Mouse (Mus musculus): ENCODE data around the gene Adtrp. TPM values are rescaled to one million over a fixed set of nuclear protein-coding genes. Genes with fewer than 3 reads are reported as not detected.

Adtrp gene
- total RNA-seq, 4 experiments from 2014 or later, result 0.90 to 1.5 (median 1.1) TPM

DNA sequence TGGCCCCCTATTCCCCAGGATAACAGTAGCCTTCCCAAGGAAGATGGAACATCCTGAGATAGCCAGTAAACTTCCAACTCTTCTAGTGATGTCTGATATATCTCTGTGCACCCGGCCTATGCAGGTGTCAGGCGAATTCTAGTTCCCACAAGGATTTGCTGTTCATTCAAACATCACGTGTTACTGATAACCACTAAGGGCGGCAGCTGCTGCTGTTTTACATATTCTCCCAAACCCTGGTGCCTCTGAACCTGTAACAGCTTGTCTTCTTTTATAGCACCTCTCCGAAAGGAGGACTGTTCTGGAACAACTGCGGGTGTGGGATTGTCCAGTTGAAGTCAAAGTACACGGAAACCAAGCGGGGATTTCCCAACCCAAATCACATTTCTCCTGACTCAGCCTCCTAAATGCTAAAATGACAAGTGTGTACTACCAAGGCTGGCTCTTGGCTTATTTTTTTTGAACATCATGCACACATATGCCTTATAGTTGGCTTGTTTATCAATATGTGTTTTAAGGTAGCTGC lies 13.8 kb downstream of the Adtrp start:
- DNase-seq (ENCODE audit: low spot score), result no peak

DNA sequence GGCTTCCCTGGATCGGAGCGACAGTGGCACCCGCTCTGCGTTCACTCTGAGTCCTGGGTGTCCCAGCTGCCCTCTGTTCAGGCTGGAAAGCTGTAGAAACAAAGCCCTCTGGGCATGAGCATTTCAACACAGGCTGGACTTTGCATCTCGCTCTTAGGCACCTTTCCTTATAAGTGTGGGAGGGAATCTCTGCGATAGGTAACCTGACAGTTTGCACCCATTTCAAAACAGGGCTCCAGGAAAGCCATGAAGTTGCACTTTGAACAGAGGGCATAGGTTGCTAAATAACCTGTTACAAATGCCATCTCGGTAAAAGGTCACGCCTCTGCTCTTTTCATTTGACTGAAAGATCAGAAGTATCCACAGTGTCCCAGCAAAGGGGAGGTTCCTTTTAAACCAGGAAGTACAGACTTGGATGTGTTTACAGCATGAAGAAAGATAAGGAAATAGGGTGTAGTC lies 19.2 kb downstream of the Adtrp start:
- no peak for DNase-seq (ENCODE audit: low spot score)

DNA sequence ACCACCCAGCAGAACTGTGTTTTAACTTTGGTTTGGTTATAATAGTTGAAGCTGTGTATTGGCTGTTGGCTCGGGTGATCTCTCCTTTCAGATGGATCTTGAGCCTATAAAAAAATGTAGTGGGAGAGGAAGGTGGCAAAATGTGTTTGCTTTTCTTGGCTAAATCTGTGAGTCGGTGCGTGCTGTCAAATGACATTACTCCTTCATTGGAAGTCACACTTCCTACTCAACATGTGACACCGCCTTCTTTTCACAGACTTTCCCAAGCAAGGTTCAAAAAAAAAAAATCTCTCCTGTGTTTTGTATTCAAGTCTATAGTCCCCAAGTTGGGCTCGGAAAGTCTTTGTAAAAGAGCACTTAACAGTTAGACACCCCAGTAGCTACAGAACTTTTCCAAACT lies 19.9 kb downstream of the Adtrp start:
- no peak for DNase-seq (ENCODE audit: low spot score)

DNA sequence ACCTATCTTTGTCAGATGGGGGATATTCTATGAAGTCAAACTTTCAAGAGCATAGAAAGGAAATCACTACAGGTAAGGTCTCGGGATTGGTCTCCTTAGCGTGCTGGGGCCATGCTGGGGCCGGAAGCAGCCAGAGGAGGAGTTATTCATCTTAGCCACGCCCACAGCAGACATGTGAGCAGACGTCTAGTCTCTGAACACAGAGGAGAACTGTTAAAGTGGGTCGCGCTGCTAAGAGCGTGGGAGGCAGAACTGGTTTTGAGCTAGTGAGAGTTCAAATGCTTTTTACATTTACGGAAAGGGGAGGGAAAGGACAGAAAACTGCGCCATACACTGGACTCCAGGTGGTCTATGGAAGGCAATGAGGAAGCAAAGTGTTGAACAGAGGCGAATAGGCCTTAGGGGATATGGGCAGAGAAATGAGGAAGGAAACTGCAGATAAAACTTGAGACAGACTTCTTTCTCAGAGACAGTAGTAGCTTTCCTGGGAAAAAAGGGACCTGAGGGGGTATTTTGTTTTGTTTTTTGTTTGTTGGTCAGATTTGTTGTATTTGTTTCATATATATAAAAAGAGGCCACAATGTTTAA lies 22.0 kb downstream of the Adtrp start:
- no peak for DNase-seq (ENCODE audit: low spot score)

DNA sequence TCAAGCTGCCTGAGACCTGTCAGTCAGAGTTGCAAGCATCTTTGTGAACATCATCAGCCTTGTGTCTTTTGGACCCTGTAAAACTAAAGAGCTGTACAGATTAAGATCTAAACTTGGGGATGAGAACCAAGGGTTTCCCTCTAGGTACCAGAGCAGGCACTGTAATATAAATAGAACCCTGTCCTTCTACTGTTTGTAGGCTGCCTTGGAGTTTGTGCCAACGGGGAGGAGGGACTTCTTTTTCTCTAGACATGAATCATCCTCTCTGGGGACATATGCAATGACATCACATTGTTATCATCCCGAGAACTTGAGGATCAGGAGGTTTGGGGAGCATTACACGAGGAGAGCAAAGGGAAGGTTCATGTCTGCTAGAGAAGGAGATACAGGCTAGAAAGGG lies 24.4 kb downstream of the Adtrp start:
- no peak for DNase-seq (ENCODE audit: low spot score)

DNA sequence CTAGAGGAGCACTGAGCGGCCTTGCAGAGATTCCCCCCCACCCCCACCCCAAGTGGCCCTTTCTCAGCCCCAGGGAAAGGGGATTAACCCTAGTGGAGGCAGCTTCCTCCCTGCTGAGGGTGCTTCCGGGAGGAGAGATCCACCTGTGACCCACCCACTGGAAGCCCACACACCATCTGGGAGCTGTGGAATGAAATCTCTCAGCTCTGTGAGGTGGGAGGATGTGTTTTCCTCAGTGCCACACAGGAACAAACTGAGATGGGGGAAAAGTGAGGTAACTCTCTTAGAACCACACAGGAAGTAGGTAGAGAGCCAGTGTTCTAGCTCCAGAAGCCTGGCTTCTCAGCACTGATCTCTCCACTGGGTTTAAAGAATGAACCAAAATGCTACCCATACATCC lies 24.9 kb downstream of the Adtrp start:
- DNase-seq (ENCODE audit: low spot score), result no peak

DNA sequence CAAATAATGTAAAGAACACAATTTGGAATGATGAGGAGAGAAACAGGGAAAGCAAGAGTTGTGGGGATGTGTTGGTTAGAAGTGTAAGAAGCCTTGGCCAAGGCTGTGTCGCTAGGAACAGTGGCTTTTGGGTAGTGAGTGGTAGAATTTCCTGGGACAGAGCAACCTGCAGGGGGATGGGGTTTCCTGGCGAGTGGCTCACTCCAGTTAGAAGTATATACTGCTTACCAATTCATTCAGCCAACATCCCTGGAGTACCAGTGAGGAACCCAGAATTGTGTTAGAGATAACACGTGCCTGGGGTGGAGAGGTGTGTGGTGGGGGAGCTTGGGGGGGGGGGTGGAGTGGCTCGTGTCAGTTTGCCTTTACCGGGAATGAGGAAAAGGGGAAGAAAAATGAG lies 25.4 kb downstream of the Adtrp start:
- DNase-seq (ENCODE audit: low spot score), result no peak

DNA sequence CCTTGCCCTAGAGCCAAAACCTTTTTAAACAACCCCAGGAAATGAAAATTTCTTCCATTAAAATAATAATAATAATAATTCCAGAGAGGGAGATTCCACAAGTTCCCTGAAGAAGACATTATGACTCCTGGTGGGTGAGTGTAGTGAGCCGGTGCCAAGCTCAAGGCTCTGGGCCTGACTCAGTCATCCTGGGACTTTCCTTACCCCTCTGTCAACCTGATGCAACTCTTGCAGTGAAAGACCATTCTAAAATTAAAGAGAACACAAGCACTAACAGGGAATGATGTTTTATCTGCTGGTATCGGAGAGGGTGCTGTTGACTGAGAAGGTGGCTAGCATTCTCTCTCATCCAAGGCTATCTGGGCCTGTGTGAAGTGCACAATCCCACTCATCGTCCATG lies 26.5 kb downstream of the Adtrp start:
- no peak for DNase-seq (ENCODE audit: low spot score)

DNA sequence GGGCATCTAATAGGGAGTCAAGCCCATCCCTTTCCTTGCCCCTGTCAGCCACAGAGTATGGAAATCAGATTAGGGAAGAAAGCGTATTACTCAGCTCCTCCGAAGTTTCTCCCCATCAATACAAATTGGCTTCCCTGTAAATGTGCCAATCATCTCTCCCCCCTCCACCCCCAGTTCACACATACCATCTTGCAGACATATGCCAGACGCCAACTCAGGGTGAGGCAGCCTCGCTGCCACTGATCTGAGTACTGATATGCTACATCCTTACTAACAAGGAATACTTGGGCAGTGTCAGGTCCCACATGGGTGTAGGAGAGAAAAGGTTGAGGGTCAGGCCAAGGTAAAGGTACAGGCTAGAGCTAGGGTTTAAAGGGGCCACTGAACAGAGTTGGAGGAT lies 27.6 kb downstream of the Adtrp start:
- DNase-seq (ENCODE audit: low spot score), result no peak

DNA sequence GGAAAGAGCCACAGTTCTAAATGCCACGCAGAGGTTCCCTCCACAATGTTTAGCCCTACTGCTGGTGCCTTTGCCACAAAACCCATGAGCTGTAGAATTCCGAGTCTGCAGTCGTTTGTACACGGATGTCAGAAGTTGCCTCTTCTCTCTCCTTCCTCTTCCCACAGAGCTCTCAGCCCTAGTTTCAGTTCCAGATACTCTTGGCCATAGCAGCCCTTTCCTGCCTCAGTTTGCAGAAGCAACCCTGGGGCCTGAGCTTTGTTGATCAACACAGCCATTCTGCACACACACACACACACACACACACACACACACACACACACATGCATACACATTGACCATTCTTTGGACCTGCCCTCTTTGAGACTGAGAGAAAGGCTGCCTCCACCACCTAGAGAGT lies 28.0 kb downstream of the Adtrp start:
- DNase-seq (ENCODE audit: low spot score), result no peak

DNA sequence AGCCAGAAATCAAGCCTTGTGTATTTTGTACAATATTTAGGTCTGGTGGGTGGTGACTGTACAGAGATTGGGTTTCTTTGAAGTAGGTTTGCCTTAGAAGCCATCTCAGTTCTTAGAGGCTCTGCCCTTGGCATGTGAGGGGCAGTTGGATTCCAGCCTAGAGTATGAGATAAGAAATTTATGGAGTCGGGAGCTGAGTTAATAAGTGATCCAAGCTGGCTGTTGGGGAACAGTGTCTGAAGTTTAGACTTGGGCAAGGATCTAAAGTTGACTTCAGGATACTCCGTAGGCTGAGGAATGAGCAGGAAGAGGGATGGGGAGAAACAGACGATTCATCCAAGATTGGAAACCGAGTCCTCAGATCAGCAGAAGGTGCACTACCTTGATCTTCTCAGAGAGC lies 29.9 kb downstream of the Adtrp start:
- DNase-seq (ENCODE audit: low spot score), result no peak

DNA sequence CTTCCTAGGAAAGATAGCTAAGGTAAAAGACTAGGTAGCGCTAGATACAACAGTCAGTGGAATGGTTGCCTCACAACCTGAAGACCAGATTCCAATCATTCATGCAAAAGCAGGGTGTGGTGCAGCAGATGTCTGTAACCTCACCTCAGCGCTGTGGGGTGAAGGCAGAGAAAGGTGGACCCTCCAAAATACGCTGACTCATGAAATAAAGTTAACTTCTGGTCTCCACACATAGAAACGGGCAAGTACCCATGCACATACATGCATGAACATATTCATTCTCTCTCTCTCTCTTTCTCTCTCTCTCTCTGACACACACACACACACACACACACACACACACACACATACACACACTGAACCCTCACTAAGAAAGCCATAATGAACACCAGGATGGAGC lies 30.8 kb downstream of the Adtrp start:
- no peak for DNase-seq (ENCODE audit: low spot score)

DNA sequence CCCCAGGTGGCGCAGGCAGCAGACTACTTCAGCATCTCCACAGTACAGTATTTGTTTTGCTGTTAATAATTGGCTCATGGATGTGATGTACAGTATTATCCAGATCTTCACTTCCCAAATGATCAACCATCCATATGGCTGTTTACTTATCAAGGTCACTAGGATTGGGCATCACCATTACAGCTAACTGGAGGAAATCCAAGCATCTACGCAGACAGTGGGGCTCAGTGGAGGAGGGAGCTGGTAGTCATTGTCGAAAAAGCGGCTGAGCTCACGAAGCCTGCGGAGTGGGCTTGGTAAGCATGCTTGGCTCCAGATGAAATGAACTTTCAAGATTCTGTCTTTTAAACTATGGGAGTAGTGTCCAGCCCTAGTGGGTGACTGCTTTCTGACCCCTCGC lies 36.7 kb downstream of the Adtrp start:
- no peak for DNase-seq (ENCODE audit: low spot score)

DNA sequence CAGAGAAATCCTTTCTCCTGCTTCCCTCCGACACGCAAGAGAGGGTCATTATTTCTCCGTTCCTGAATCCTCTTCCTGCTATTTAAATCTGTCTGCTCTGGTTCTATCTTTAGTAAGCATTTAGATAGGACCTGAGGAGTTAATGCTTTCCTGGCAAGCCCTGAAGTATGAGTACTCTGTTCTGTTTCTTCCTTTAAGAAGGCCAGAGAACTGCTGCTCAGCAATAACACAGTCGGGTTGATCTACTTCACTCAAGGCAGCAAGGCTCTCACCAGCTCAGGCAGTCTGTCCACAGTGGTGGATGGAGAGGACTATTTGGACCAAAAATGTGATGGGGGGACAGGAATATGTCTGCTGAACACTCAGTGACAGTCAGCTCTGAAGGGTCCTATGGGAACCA lies 39.7 kb downstream of the Adtrp start:
- DNase-seq (ENCODE audit: low spot score), result no peak

DNA sequence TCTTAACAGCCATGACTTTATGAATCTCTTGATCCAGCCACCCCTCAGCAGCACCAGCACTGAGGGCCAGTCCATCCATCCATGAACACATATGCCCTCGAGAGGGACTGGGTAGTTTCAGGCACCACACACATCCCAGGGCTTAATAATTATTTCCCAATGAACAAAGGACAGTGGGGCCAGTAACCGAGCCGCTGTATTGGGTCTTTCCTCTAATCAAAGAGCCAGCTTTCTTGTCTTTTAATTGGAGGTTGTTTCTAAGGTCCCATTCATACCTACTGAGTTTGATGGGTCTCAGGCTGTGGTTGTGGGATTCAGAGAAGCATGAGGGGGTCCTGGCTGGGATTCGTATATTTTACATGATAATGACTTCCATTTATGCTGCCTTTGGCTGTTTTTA lies 40.2 kb downstream of the Adtrp start:
- no peak for DNase-seq (ENCODE audit: low spot score)

DNA sequence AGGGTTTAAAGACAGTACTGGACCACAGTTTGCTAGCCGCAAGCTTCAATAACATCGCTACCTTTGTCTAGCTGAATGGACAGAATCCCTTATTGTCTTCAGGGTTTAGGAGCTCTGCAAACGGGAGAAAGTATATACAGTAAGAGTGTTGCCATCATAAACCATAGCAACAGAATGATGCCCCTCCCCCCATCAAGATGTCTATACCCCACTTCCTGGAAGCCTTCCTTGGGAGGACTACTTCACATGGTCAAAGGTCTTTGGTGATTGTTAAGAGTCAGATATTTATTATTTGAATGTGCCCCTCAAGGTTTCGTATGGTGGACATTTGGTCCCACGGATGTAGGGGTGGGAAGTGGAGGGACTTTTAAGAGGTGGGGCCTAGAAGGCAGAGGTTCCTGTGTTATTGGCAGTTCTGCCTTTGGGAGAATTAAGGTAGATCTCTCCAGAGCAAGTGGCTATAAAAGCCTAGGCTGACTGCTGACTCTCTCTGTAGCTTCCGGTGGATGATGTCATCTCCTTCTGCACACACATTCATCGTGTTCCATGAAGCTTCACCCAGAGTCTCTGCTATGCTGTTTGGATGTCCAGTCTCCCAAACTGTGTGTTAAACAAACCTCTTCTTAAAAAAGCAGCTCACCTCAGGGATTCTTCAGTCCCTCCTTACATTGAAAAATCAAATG lies 42.2 kb downstream of the Adtrp start:
- no peak for DNase-seq (ENCODE audit: low spot score)

DNA sequence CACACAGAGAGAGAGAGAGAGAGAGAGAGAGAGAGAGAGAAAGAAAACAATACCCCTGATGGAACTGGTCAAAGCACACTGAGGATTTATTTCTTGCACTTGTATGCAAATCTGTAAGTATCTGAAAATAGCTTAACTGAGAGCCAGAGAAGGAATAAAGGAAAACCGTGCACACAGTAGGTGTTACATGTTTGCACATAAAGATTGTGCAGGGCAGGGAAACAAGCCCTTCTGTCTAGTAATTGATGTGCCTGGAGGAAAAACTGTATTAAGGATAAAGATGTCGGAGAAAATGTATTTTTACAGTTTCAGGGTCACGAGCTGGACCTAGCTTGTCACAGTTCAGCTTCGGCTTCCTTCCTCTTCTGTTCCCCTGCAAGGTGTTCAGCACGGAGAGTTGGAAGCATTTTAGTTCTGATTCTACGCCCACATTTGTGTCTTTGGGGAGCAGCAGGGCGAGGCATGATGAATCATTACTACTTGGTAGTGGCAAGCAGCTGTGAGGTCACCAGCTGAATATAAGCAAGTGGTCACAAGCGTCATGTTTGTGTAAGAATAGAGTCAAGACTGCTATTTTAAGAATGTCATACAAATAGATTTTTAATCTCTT lies 43.7 kb downstream of the Adtrp start:
- no peak for DNase-seq (ENCODE audit: low spot score)

DNA sequence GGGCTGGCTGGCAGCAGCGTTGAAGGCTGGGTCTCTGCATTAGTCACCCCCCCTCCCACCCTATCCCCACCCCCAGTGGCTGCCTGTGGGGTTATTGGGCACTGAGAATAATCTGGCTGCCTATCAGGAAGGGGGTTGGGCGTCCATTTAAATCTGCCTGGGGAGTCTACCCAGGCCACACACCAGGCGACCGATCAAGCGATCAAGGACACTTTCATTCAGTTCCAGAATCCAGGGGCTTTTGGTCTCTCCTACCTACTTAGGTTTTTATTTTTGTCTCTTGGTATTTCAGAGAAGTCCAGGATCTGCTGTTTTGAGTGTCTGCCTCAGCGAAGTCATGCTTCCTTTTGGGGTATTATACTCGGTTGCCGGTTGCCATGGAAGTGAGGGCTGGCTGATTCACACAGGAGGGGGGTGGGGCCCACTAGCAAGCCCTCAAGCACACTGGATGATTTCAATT lies 46.3 kb downstream of the Adtrp start:
- DNase-seq (ENCODE audit: low spot score), result no peak

DNA sequence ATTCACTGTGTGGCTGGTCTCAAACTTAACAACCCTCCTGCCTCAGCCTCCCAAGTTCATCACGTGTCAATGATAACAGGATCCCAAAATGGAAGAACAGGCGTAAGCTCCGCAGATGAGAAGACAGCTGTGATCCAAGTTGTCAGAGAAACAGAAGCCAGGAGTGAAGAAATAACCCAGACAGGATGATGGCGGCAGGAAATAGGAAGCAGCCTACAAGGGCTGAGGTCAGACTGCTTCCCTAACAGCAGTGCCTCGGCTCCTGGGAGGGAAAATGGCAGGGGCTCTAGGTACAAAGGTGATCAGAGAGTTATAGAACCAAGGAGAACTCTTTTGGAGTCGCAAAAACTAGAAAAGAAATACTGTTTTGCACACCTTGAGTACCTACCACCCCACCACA lies 54.6 kb downstream of the Adtrp start:
- no peak for DNase-seq (ENCODE audit: low spot score)

DNA sequence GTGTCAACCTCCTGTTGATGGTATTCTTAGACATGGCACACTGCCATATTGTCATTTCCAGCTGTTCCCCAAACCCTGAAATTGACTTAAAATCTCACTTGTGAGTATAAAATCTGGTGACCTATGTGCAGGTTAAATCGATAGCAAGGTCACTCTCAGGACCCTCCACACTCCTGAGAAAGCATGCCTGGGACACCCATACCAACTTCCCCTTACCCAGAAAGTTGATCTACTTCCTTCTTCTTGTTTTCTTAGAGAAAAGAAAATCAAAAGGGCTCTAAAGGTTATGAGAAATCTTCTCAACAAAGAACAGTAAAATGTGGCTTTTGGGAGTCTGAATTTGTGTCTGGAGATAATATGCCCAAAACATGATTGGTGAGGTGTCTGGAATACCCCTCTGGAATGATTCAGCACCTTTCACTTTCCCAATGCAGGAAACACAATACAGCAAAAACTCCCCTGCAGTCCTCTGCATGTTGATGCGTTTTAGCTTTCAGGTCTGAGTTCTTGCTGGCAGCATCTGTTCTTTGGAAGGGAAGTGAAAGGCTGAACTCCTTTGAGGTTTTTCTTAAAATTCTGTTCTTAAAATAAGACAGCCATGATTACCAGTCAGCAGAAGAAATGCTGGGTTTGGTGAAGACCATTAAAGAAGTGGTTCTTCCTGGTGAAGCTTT lies 59.5 kb downstream of the Adtrp start:
- DNase-seq (ENCODE audit: low spot score), result no peak

DNA sequence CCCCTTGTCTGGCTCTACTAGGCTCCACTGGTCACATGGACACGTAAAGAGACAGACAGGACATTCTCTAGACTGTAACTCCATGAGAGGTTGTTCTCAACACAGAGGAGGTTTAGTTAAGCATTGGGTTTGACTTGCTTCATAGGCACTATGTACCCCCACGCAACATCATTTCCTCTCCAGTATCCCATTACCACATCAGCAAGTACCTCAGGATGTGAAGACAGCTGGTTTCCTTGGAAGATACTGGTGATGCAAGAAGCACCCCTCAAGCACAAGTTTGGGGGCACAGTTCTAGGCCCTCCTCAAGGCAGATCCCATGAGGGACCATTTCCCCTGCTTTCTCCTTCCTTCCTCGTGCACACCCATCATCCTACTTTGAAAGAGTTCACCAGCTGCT lies 60.8 kb downstream of the Adtrp start:
- no peak for DNase-seq (ENCODE audit: low spot score)

DNA sequence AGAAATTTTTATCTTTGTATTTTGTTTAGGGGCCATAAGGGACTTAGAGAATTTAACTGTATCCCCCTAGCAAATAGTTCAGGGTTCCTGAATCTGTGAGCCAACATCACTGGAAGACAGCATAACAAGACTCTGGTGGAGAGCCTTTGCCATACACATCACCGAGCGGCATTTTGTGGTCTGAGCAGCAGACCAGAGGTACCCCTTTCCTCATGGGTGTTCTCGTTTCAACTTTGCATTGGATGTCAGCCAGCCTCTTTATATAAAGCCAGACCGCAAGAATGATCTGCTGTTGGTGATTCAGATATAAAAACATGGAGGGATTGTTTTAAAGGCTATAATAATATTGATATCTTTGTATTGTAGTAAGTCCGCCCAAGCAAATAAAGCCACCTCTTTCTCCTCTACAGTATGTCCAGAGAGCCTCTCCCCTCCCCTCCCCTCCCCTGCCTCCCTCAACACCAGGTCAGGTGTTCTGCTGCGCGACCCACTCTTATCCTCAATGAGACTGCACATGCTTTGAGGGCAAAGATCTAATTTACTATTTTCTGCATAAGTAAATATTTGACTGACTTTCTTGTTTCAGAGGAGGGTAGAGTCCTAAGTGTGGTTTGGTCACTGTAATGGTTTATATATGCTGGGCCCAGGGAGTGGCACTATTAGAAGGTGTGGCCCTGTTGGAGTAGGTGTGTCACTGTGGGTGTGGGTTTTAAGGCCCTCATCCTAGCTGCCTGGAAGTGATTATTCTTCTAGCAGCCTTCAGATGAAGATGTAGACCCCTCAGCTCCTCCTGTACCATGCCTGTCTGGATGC lies 62.4 kb downstream of the Adtrp start:
- no peak for DNase-seq (ENCODE audit: low spot score)

Measured in heart, adult 8-10 months (tissue).